Mouse (Mus musculus): Measurements from ENCODE around the gene Clic6.

- TF ChIP-seq CTCF (IDR thresholded peaks at IDR 0.05; ENCODE audit: low read depth, low read length) (no peak), POLR2A (IDR thresholded peaks at IDR 0.05; ENCODE audit: borderline replicate concordance, low read depth, low read length) (no peak)
These were observed 13.0 kb downstream of the Clic6 start for GRCm38 (mm10) chr16:92498589-92498981.

Data from bone marrow macrophage, adult 2 months (primary cell).